Comparison of ENCODE assay signal across 8 mouse cellular contexts in the genomic region with DNA sequence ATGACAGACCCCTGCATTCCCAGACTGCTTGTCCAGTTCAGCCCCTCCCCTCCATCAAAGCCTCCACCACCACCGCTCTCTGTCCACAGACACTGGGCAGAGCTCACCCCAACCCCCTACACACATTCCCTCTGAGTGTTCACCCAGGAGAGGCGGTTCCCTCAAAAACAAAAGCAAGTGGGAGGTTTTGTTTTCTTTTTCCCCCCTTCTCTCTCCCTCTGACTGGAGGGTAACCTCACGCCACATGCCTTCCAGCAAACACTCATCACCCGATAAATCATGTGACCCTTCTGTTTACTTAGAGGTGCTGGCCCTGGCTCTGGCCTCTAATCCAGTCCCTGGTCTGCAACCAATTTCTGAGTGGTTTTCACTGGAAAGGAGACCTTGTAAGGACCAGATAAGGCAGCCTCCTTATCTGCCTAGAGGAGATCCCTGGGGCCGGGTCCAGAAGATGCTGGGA.
DNase-seq lines count a peak whose midpoint lies in the region; ATAC-seq and TF ChIP-seq lines count a peak whose summit lies in the region.

No protein-coding gene starts in this region.

- DNase-seq in intestine, embryonic 14.5 days (ENCODE audit: low spot score) = no peak
- peak; percentile 89 for DNase-seq in heart, embryonic 10.5 days (ENCODE audit: low spot score)
- peak; percentile 69 for DNase-seq in limb, embryonic 10.5 days (ENCODE audit: low spot score)
- DNase-seq in neural tube, embryonic 11.5 days (ENCODE audit: low spot score) = peak; percentile 35
- DNase-seq in left cerebral cortex, adult 9 months (ENCODE audit: low spot score in 2 of 2) = no peak
- DNase-seq in left cerebral cortex, adult 11 months (ENCODE audit: low spot score) = no peak

- H3K27ac ChIP-seq in intestine, embryonic 14.5 days (ENCODE audit: low read depth) = no peak overlapping the region; the same call in 1 of the 2 replicates
- H3K27ac ChIP-seq in intestine, postnatal 0 days (ENCODE audit: low read depth, low read length) = no peak overlapping the region
- peak overlapping the region; percentile 81 for H3K27ac ChIP-seq in heart, embryonic 10.5 days
- peak overlapping the region; percentile 72 for H3K27ac ChIP-seq in limb, embryonic 10.5 days
- H3K27ac ChIP-seq in neural tube, embryonic 11.5 days (ENCODE audit: low read depth, low read length) = no peak overlapping the region

- 0 out of 2 replicates have a peak, but pooled peaks have one; percentile 62 for ATAC-seq in intestine, embryonic 14.5 days (replicated peaks; ENCODE audit: low FRiP score, low TSS enrichment, low read depth)
- no peak for ATAC-seq in intestine, postnatal 0 days
- ATAC-seq in neural tube, embryonic 11.5 days (ENCODE audit: insufficient read depth, low FRiP score, low TSS enrichment) = no peak
- no peak for ATAC-seq in activated CD4-positive, CD25-positive, alpha-beta regulatory T cell, adult 4 months

- H3K36me3 ChIP-seq in intestine, embryonic 14.5 days (ENCODE audit: control insufficient read depth, insufficient read depth, low read length) = no peaks in the 10 kb centered on the region
- H3K36me3 ChIP-seq in intestine, postnatal 0 days (ENCODE audit: control insufficient read depth, insufficient read depth) = no peaks in the 10 kb centered on the region
- no peaks in the 10 kb centered on the region for H3K36me3 ChIP-seq in heart, embryonic 10.5 days
- no peaks in the 10 kb centered on the region for H3K36me3 ChIP-seq in limb, embryonic 10.5 days
- H3K36me3 ChIP-seq in neural tube, embryonic 11.5 days (ENCODE audit: control insufficient read depth, insufficient read depth, low read length) = no peaks in the 10 kb centered on the region

- no peaks in the 10 kb centered on the region for H3K9me3 ChIP-seq in intestine, embryonic 14.5 days (ENCODE audit: control insufficient read depth, low read length)
- H3K9me3 ChIP-seq in intestine, postnatal 0 days (ENCODE audit: control insufficient read depth) = no peaks in the 10 kb centered on the region
- H3K9me3 ChIP-seq in heart, embryonic 10.5 days = no peaks in the 10 kb centered on the region
- H3K9me3 ChIP-seq in limb, embryonic 10.5 days (replicated peaks) = no peaks in the 10 kb centered on the region
- no peaks in the 10 kb centered on the region for H3K9me3 ChIP-seq in neural tube, embryonic 11.5 days (ENCODE audit: control insufficient read depth, low read length)

- WGBS in intestine, embryonic 14.5 days = 15% methylated on average over 5 of the region's 5 CpGs
- 26% methylated on average over 5 of the region's 5 CpGs for WGBS in intestine, postnatal 0 days
- WGBS in heart, embryonic 10.5 days = 4% methylated on average over 5 of the region's 5 CpGs
- 4% methylated on average over 5 of the region's 5 CpGs for WGBS in limb, embryonic 10.5 days
- 25% methylated on average over 5 of the region's 5 CpGs for WGBS in neural tube, embryonic 11.5 days

- H3K27me3 ChIP-seq in intestine, embryonic 14.5 days (replicated peaks; ENCODE audit: control insufficient read depth, insufficient read depth, low read length) = no peaks in the 10 kb centered on the region
- H3K27me3 ChIP-seq in intestine, postnatal 0 days (replicated peaks; ENCODE audit: control insufficient read depth, insufficient read depth, low read length) = no peaks in the 10 kb centered on the region
- no peaks in the 10 kb centered on the region for H3K27me3 ChIP-seq in heart, embryonic 10.5 days (ENCODE audit: insufficient read depth, poor library complexity, severe bottlenecking)
- H3K27me3 ChIP-seq in limb, embryonic 10.5 days (ENCODE audit: low read depth, poor library complexity, severe bottlenecking) = no peaks in the 10 kb centered on the region
- no peaks in the 10 kb centered on the region for H3K27me3 ChIP-seq in neural tube, embryonic 11.5 days (ENCODE audit: control insufficient read depth, insufficient read depth, low read length)

- H3K4me2 ChIP-seq in intestine, embryonic 14.5 days (ENCODE audit: low read length) = no peak overlapping the region
- H3K4me2 ChIP-seq in intestine, postnatal 0 days (replicated peaks; ENCODE audit: low read depth) = no peak overlapping the region
- H3K4me2 ChIP-seq in neural tube, embryonic 11.5 days (ENCODE audit: low read depth) = no peak overlapping the region

- no peak overlapping the region for H3K9ac ChIP-seq in intestine, embryonic 14.5 days (ENCODE audit: low read length)
- H3K9ac ChIP-seq in intestine, postnatal 0 days (ENCODE audit: low read depth, low read length) = no peak overlapping the region
- no peak overlapping the region for H3K9ac ChIP-seq in neural tube, embryonic 11.5 days (ENCODE audit: low read length)

- H3K4me1 ChIP-seq in intestine, embryonic 14.5 days (replicated peaks; ENCODE audit: control insufficient read depth, insufficient read depth, low read length) = peaks cover 29% of the 10 kb centered on the region
- no peaks in the 10 kb centered on the region for H3K4me1 ChIP-seq in intestine, postnatal 0 days (replicated peaks; ENCODE audit: control insufficient read depth, insufficient read depth, low read length)
- H3K4me1 ChIP-seq in heart, embryonic 10.5 days = peaks cover 56% of the 10 kb centered on the region
- peaks cover 39% of the 10 kb centered on the region for H3K4me1 ChIP-seq in limb, embryonic 10.5 days
- 0 out of 2 replicates have a peak, but pooled peaks cover 6% of the 10 kb centered on the region for H3K4me1 ChIP-seq in neural tube, embryonic 11.5 days (ENCODE audit: control insufficient read depth, insufficient read depth, low read length)

- TF ChIP-seq CTCF in intestine, postnatal 0 days (IDR thresholded peaks at IDR 0.05; ENCODE audit: low read depth) = no peak

- no peak overlapping the region for H3K4me3 ChIP-seq in intestine, embryonic 14.5 days (ENCODE audit: low read depth, low read length)
- no peak overlapping the region for H3K4me3 ChIP-seq in intestine, postnatal 0 days (ENCODE audit: low read depth, low read length)
- no peak overlapping the region for H3K4me3 ChIP-seq in heart, embryonic 10.5 days
- H3K4me3 ChIP-seq in limb, embryonic 10.5 days = peak overlapping the region; percentile 9; the same call in 1 of the 2 replicates
- no peak overlapping the region for H3K4me3 ChIP-seq in neural tube, embryonic 11.5 days (ENCODE audit: low read depth, low read length)

Comparison
In these comparisons a context has a peak if more than half of its experiments do, and no peak if none do; other contexts are left out.
1. DNase-seq: peak in heart, embryonic 10.5 days (single experiment), limb, embryonic 10.5 days (single experiment) and neural tube, embryonic 11.5 days (single experiment); none in intestine, embryonic 14.5 days (single experiment), left cerebral cortex, adult 9 months (0 of 2) and left cerebral cortex, adult 11 months (single experiment).
2. H3K27ac ChIP-seq: peak in heart, embryonic 10.5 days (single experiment) and limb, embryonic 10.5 days (single experiment); none in intestine, embryonic 14.5 days (single experiment), intestine, postnatal 0 days (single experiment) and neural tube, embryonic 11.5 days (single experiment).